Mouse (Mus musculus): ENCODE results near the gene Grik2.

DNA sequence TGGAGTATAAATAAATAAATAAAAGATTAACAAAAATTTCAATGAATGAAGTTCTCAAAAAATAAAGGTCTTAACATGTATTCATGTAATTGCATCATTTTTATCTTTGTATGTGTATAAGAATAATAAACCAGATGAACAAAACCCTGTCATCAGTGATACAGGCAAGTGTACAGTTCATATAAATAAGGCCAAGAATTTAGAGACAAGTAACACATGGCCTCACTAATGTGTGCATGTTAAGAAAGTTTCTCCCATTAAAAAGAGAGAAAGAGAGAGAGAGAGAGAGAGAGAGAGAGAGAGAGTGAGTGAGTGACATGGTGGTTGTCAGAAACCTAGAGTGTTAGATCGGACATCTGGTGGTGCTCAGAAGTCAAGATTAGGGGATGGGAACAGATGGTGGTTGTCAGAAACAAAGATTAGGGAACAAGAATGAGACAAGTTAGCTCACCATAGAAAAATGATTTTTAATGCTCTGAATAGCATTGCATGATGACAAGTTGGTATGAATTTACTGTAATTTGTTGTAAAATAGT, 228.6 kb downstream of the Grik2 start:
- TF ChIP-seq EP300 (optimal IDR thresholded peaks at IDR 0.05) (no peak), CTCF (IDR thresholded peaks at IDR 0.05; ENCODE audit: low read depth) (no peak)
